Mouse (Mus musculus) cerebellum, adult 2 months (tissue): ENCODE measurements around the gene Naa50.

Experiments
- CTCF ChIP-seq: fragments of 200-500 bp; IDR thresholded peaks from 2 replicates; pipeline ENCODE4 v1.5.1; 2011; ENCODE audit warnings: low read depth, mild to moderate bottlenecking, control low read depth, low read length, moderate library complexity, borderline replicate concordance; ENCODE audit not compliant: insufficient read depth
- POLR2A ChIP-seq: fragments of 200-500 bp; IDR thresholded peaks from 2 replicates; pipeline ENCODE4 v1.6.1; 2011; ENCODE audit warnings: low read length, control low read depth, borderline replicate concordance; ENCODE audit not compliant: insufficient read depth

- TF ChIP-seq CTCF (no peak), POLR2A (no peak)
These were observed 66.3 kb downstream of the Naa50 start for GRCm38 (mm10) chr16:44205973-44206372.
